Mouse (Mus musculus) neural tube, embryonic 14.5 days (tissue): ENCODE data around the gene Kctd10. TPM values are rescaled to one million over a fixed set of nuclear protein-coding genes. Genes with fewer than 3 reads are reported as not detected.

ENCODE experiments used
- ATAC-seq: fragments of 200-750 bp; cut with Nextera tagmentation; 2 replicates; pipeline ENCODE4 v1.8.0; 2017; ENCODE audit warnings: low read depth, mild to moderate bottlenecking, moderate TSS enrichment, moderate library complexity
- H3K27ac ChIP-seq: fragments of 300-500 bp; sonication (generic); 2 replicates; pipeline ENCODE4 v1.5.1; 2014; ENCODE audit warnings: low read depth, mild to moderate bottlenecking, control low read depth, low read length, moderate library complexity, mixed read lengths
- H3K27me3 ChIP-seq: fragments of 300-500 bp; sonication (generic); 2 replicates; pipeline ENCODE4 v1.6.1; 2014; ENCODE audit warnings: low read length; ENCODE audit not compliant: control insufficient read depth, insufficient read depth
- H3K36me3 ChIP-seq: fragments of 300-500 bp; sonication (generic); 2 replicates; pipeline ENCODE4 v1.6.1; 2014; ENCODE audit warnings: low read length, mixed read lengths; ENCODE audit not compliant: control insufficient read depth, insufficient read depth
- H3K4me1 ChIP-seq: fragments of 300-500 bp; sonication (generic); 2 replicates; pipeline ENCODE4 v1.6.1; 2014; ENCODE audit warnings: low read length; ENCODE audit not compliant: control insufficient read depth, insufficient read depth
- H3K4me2 ChIP-seq: fragments of 300-500 bp; sonication (generic); 2 replicates; pipeline ENCODE4 v1.6.1; 2014; ENCODE audit warnings: mild to moderate bottlenecking, low read depth, low read length, control low read depth
- H3K4me3 ChIP-seq: fragments of 300-500 bp; sonication (generic); 2 replicates; pipeline ENCODE4 v1.5.1; 2014; ENCODE audit warnings: low read depth, low read length, control low read depth, mixed read lengths
- H3K9ac ChIP-seq: fragments of 300-500 bp; sonication (generic); replicated peaks from 2 replicates; pipeline ENCODE4 v1.6.1; 2014; ENCODE audit warnings: low read depth, mild to moderate bottlenecking, control low read depth, low read length, mixed read lengths
- H3K9me3 ChIP-seq: fragments of 300-500 bp; sonication (generic); 2 replicates; pipeline ENCODE4 v1.6.1; 2016; ENCODE audit warnings: low read length; ENCODE audit not compliant: control insufficient read depth
- WGBS: fragments of 180-500 bp; shearing (Covaris S2); extraction: QIAGEN DNeasy Blood & Tissue Kit; methylation state at CpG from one replicate; pipeline ENCODE4 v1.1.7; 2014; 5-methylcytosine and 5-hydroxymethylcytosine counted together
- polyA plus RNA-seq: library from polyadenylated mRNA; unstranded; fragments of >200 nt; fragmentation: Nextera tagmentation; extraction: Ambion mirVana; gene quantifications from 2 replicates; pipeline ENCODE4 v1.2.1, GENCODE M21; 2014

Kctd10 gene
- polyA plus RNA-seq, 1 experiment from 2014 or later: 42.4 TPM

DNA sequence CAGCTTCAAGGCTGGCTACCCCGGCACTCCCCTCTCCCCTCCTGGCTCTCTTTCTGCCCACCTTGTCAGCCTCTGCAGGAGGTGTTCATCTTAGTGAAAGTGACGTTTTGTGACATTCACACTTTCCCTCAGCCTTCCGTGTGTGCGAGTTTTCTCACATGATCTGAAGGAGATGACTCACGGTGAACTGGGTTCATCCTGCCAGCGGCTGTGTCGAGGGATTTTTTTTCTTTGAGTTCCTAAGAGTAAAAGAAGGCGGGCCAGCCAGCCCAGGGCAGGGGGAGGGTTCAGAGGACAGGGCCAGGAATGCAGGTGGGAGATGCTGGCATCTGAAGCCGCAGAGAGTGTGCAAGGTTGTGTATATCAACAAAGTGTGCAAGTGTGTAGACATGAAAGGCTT is 12.9 kb upstream of the Kctd10 start:
- H3K36me3 ChIP-seq: peaks cover 69% of the 10 kb centered on the region
- no peak overlapping the region for H3K4me2 ChIP-seq

DNA sequence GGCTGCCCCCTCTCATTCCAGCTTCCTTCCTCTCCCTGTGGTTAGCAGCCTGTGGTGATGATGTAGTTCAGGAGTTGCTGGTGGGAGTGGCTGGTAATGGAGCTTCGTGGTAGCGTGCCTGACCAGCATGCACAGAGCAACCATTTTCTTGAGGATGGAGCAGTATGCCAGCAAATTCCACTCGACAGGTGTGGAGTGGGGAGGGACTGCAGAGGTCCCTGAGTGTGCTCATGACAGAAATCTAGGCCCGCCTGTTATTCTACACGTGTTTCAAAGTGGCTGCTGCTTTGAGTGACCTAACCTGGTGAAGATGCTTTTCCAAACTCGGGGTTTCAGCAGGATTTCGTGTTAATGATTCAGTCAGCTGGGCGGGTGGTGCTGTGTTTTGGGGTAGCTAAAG is 4.1 kb upstream of the Kctd10 start:
- H3K27me3 ChIP-seq: no peaks in the 10 kb centered on the region
- no peak for ATAC-seq
- H3K4me2 ChIP-seq: no peak overlapping the region
- no peak overlapping the region for H3K9ac ChIP-seq
- no peaks in the 10 kb centered on the region for H3K9me3 ChIP-seq
- 90% methylated on average over 8 of the region's 8 CpGs for WGBS
- no peak overlapping the region for H3K27ac ChIP-seq
- H3K36me3 ChIP-seq: peaks cover 40% of the 10 kb centered on the region
- peaks cover 10% of the 10 kb centered on the region for H3K4me1 ChIP-seq
- H3K4me3 ChIP-seq: no peak overlapping the region

More for the DNA sequence above, 12.9 kb upstream of the Kctd10 start:
- Histone ChIP-seq H3K9me3 (no peaks in the 10 kb centered on the region), H3K4me1 (no peaks in the 10 kb centered on the region), H3K4me3 (no peak overlapping the region), H3K9ac (no peak overlapping the region), H3K27ac (no peak overlapping the region), H3K27me3 (no peaks in the 10 kb centered on the region)
- 87% methylated on average over 9 of the region's 9 CpGs for WGBS
- ATAC-seq: no peak

DNA sequence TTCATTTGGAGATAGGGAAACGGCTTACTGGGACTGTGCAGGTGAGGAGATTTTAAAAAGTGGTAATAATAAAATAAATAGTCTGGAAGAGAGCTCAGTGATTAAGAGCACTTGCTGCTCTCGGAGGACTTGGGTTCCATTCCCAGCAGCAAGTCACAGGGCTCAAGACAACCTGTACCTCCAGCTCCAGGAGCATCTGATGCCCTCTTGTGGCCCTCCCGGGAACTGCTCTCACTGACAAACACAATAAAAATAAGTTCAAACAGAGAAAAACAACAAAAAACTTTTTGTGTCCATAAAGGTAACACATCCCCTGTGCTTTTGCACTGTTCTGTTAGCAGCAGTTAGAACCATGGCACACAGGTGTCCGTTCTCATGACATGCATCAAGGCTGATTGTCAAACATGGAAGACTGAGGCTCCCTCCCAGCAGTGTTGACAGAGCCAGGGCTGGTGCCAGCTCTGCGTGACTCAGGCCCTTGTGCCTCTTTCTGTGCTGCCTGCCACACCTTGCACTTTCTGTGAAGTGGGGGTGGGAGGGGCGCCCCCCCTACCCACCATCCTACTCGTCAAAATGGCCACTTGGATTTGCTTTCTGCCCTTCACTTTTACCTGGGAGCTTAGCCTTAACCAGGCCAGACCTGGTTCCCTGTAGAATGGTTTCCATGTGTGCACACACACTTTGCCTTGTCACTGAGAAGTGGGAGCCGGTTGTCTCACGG is 3.0 kb upstream of the Kctd10 start:
- 83% methylated on average over 9 of the region's 9 CpGs for WGBS
- no peak for ATAC-seq
- H3K4me1 ChIP-seq: peaks cover 21% of the 10 kb centered on the region
- H3K9me3 ChIP-seq: no peaks in the 10 kb centered on the region
- no peaks in the 10 kb centered on the region for H3K27me3 ChIP-seq
- no peak overlapping the region for H3K9ac ChIP-seq
- peaks cover 30% of the 10 kb centered on the region for H3K36me3 ChIP-seq
- H3K27ac ChIP-seq: no peak overlapping the region
- H3K4me3 ChIP-seq: no peak overlapping the region
- H3K4me2 ChIP-seq: no peak overlapping the region

DNA sequence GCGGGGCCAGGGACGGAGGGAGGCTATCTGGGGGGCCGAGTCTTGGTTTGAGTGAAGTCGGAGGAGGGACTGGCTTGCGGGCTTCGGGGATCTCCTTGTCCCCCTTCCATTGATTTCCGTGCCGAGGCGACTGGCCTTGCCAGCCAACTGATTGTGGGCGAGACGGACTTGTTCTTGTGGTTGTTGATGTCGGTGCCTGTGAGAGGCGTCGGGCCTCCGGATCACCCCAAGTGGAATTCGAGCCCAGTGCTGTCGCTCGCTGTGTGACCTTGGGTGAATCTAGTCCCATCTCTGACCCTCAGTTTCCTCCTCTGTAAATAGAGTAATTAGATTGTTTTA is 674 bp upstream of the Kctd10 start:
- no peak for ATAC-seq
- Histone ChIP-seq H3K9me3 (no peaks in the 10 kb centered on the region), H3K9ac (peak overlapping the region; percentile 88), H3K36me3 (peaks cover 7% of the 10 kb centered on the region), H3K27ac (peak overlapping the region; percentile 88), H3K4me2 (peak overlapping the region; percentile 67), H3K4me1 (peaks cover 25% of the 10 kb centered on the region), H3K27me3 (no peaks in the 10 kb centered on the region), H3K4me3 (peak overlapping the region; percentile 92)
- WGBS: 0% methylated on average over 18 of the region's 18 CpGs

DNA sequence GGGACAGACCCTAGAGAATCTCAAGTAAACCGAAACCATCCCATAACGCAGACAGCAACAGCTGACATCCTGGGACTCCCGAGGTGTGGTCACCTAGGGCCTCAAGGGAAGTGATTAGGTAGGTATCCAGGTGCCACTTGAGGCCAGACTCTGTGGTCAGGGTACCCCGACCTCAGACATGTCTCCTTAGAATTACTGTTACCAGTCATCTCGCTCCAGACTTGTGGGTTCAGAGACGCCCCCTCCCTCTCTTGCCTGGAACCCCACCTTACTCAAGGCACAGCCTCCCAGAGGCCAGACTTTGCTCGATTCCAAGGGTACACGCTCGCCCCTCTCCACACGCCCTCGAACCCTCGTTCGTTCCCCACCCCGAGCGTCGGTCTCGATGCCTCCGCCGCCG is 545 bp downstream of the Kctd10 start:
- Histone ChIP-seq H3K27me3 (no peaks in the 10 kb centered on the region), H3K27ac (peak overlapping the region; percentile 88), H3K4me3 (peak overlapping the region; percentile 92), H3K4me2 (peak overlapping the region; percentile 67), H3K4me1 (peaks cover 25% of the 10 kb centered on the region), H3K9ac (peak overlapping the region; percentile 88), H3K36me3 (no peaks in the 10 kb centered on the region; the same call in 1 of the 2 replicates), H3K9me3 (no peaks in the 10 kb centered on the region)
- peak; percentile 26; the same call in 1 of the 2 replicates for ATAC-seq
- 1% methylated on average over 20 of the region's 20 CpGs for WGBS

DNA sequence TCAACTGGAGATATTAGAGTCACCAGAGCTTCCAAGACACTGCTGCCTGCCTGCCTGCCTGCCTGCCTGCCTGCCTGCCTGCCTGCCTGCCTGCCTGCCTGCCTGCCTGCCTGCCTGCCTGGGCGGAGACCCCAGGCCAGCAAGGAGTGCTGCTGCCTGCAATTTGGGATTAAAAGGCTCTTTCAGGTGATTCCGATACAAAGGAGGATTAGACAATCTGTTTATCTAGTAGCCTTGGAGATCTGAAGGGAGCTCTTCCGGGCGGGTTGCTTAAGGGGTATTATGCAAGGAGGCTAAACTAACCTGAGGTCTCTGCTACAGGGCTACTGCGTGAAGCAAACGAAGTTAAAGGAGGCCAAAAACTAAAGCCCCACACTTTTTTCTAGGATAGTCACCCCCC is 1.4 kb downstream of the Kctd10 start:
- 66% methylated on average over 6 of the region's 6 CpGs for WGBS
- H3K4me3 ChIP-seq: peak overlapping the region; percentile 92
- peak overlapping the region; percentile 88; the same call in 1 of the 2 replicates for H3K9ac ChIP-seq
- H3K36me3 ChIP-seq: peaks cover 8% of the 10 kb centered on the region
- H3K27me3 ChIP-seq: no peaks in the 10 kb centered on the region
- no peaks in the 10 kb centered on the region for H3K9me3 ChIP-seq
- peak overlapping the region; percentile 67 for H3K4me2 ChIP-seq
- ATAC-seq: no peak
- peaks cover 25% of the 10 kb centered on the region for H3K4me1 ChIP-seq
- no peak overlapping the region for H3K27ac ChIP-seq

DNA sequence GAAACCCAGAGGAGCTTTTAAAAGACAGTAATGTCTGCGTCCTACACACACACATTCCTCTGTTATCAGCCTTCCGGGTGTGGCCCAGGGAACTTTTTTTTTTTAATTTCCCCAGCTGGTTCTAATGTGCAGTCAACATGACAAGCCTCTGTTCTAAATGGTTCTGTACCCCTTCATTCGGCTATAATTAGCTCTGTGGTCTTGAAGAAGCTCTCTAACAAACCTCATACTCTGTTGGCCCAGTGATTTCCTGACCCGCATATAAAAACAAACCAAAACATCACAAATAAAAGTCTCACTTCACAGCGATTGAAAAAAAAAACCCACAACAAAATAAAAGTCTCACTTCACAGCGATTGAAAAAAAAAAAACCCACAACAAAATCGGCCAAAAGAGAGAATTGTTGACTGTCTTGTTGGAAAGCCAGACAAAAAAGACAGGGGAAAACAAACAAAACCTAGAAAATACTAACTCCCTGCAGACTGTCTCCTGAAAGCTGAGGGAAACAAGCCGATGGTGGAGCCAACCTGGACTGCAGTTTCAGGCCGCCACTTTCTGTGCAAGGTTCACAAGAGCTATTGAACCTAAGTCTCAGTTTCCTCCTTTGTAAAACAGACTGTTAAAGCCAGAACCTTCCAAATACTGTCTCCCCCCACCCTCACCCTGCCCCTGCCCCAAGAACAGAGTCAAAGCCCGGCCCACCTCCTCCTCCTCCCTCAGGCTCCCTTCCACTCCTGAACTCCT is 2.0 kb downstream of the Kctd10 start:
- 71% methylated on average over 10 of the region's 10 CpGs for WGBS
- no peaks in the 10 kb centered on the region for H3K9me3 ChIP-seq
- H3K27me3 ChIP-seq: no peaks in the 10 kb centered on the region
- H3K36me3 ChIP-seq: peaks cover 14% of the 10 kb centered on the region
- no peak overlapping the region for H3K4me3 ChIP-seq
- peak overlapping the region; percentile 88; the same call in 1 of the 2 replicates for H3K9ac ChIP-seq
- H3K4me2 ChIP-seq: peak overlapping the region; percentile 67; the same call in 1 of the 2 replicates
- no peak overlapping the region for H3K27ac ChIP-seq
- ATAC-seq: no peak
- peaks cover 25% of the 10 kb centered on the region for H3K4me1 ChIP-seq

DNA sequence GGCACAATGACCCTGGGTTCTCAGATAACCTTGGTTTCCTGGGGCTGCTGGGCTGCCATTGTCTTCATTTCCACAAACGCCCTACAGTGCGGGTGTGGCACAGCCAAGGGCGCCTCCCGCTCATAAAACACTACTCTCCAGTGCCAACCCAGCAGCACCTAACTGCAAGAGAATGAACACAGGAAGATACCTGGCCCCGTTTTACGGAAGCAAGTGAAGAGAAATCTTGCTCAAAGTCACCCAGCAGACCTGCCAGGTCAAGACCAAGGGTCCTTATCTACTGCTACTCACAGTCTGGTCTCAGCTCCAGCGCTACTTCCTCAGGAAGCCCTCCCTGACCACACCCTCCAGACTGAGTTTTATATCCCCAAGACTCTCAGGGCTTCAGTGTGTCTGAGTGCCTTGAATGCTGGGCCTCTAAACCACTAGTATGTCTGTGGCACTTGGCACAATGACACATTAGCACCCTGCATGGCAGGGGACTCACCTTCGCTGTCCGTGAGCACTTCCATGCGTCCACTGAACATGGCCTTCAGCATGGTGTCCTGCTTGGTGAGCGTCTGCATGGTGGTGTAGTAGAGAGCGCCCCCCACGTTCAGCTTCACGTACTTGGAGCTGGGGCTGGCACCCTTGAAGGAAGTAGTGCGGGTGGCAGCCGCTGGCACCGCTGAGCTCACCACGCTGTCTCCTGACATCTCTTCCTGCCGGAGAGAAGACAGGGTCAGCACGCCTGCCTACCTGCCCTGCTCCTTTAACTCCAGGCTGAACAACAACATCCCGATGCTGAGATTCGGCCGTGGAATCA is 5.7 kb downstream of the Kctd10 start:
- H3K36me3 ChIP-seq: peaks cover 27% of the 10 kb centered on the region

More for the DNA sequence above, 5.7 kb downstream of the Kctd10 start:
- Histone ChIP-seq H3K9ac (no peak overlapping the region), H3K4me1 (peaks cover 21% of the 10 kb centered on the region; the same call in 1 of the 2 replicates), H3K4me3 (no peak overlapping the region), H3K9me3 (no peaks in the 10 kb centered on the region), H3K4me2 (no peak overlapping the region), H3K27ac (no peak overlapping the region), H3K27me3 (no peaks in the 10 kb centered on the region)
- ATAC-seq: no peak
- WGBS: 91% methylated on average over 23 of the region's 23 CpGs
